Mouse (Mus musculus): ENCODE results near the gene Cep350. TPM values are rescaled to one million over a fixed set of nuclear protein-coding genes. Genes with fewer than 3 reads are reported as not detected.
"Not testable (repeated sequence)": the region's sequence is repeated elsewhere in the genome, so short reads cannot be mapped to it uniquely, and the experiment has no call there.

Gene Cep350
- total RNA-seq, 2 experiments from 2014 or later = 28.7 to 40.0 TPM

- no peak for DNase-seq
These were observed 86.2 kb downstream of the Cep350 start for GRCm38 (mm10) chr1:155886846-155887245.

GRCm38 (mm10) chr1:155882646-155883231 is 90.3 kb downstream of the Cep350 start:
- DNase-seq = not testable (repeated sequence)

DNA sequence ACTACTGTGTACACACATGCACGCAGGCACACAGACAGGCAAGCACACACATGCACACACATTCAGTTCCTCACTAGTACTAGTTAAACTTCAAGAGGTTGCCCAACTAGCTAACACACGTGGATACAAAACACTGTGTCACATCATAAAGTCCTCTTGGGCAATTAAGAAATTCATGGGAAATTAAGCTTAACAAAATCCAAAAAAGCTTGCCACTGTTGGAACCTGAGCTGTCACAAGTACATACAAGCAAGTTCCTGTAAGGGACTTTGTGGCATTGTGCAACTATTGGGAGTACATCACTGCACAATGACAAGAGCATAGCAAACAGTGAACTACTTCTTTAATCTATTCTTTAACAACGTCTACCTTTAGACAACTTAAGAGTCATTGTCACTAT is 93.5 kb downstream of the Cep350 start:
- DNase-seq = no peak

DNA sequence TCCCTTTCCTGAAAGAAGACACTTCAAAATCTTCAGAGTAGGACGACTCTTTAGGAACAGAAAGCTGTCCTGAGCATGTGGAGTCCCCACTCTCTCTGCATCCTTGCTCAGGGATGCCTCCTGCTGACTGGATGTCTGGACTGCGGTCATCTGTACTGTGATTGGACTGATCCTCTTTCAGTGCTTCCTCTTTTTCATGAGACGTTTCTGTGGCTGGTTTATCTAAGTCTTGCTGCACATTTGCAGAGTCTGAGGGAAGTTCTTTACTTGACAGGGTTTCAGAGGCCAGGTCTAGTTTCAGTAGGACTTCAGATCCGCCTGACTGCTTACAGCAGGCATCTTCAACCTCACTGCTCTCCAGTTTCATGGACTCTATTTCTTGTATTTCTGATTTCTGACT is 110.1 kb downstream of the Cep350 start:
- DNase-seq = no peak

- peak; percentile 8 for DNase-seq
These were observed 117.9 kb downstream of the Cep350 start for GRCm38 (mm10) chr1:155854926-155855702.

GRCm38 (mm10) chr1:155853009-155853408 is 120.0 kb downstream of the Cep350 start:
- no peak for DNase-seq

- DNase-seq = no peak
These were observed 128.8 kb downstream of the Cep350 start for GRCm38 (mm10) chr1:155844235-155844634.

- no peak for DNase-seq
These were observed 129.5 kb downstream of the Cep350 start for GRCm38 (mm10) chr1:155843538-155843937.

GRCm38 (mm10) chr1:155835667-155836066 is 137.4 kb downstream of the Cep350 start:
- DNase-seq = no peak

GRCm38 (mm10) chr1:155833610-155834009 is 139.4 kb downstream of the Cep350 start:
- no peak for DNase-seq

- no peak for DNase-seq
These were observed 141.1 kb downstream of the Cep350 start for GRCm38 (mm10) chr1:155831958-155832357.

DNA sequence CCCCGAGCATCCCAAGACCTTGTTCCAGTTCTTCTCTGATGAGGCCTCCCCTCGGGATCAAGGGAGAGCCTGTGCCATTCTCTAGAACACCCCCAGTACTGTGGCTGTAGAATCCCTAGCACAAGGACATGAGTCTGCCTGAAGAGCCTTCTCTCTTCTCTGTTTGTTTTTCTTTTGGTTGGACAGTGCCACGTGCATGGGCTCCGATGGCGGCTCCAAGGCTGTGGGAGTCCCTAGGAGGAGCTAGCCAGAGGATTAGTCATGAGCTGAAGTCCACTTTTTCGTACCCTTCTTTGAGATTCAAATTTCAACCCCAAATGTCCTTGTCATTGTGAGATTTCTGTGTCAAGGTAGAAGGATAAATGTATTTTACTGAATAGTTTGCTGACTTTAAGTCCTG is 142.2 kb downstream of the Cep350 start:
- DNase-seq = no peak

- DNase-seq = no peak
These were observed 145.3 kb downstream of the Cep350 start for GRCm38 (mm10) chr1:155827703-155828295.

DNA sequence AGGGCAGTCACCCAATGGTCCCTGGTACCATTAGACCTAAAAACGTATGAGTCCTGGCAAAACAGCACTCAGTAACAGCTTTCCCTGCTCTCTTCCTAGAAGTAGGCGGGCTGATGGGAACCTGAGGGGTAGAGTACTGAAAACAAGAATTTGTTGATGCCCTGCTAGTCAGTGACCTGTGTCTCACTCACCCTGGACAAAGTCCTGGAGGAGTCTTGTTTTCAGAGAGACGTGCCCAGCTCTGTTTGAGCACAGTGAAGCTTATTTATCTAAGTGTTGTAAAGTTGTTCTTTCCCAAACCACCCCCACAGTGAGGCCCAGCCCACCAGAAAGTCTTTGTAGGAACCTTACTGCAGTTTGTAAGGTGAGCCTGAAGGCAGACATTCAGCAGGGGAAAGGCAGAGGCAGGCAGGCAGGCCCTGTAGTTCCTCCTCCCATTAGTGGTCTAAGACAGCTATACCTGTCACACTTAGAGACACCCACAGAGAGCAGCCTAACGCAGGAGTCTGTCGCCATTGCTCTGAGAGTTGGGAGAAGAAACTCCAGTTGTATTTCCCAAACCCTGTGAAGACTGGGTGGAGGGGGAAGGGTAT is 146.2 kb downstream of the Cep350 start:
- no peak for DNase-seq

DNA sequence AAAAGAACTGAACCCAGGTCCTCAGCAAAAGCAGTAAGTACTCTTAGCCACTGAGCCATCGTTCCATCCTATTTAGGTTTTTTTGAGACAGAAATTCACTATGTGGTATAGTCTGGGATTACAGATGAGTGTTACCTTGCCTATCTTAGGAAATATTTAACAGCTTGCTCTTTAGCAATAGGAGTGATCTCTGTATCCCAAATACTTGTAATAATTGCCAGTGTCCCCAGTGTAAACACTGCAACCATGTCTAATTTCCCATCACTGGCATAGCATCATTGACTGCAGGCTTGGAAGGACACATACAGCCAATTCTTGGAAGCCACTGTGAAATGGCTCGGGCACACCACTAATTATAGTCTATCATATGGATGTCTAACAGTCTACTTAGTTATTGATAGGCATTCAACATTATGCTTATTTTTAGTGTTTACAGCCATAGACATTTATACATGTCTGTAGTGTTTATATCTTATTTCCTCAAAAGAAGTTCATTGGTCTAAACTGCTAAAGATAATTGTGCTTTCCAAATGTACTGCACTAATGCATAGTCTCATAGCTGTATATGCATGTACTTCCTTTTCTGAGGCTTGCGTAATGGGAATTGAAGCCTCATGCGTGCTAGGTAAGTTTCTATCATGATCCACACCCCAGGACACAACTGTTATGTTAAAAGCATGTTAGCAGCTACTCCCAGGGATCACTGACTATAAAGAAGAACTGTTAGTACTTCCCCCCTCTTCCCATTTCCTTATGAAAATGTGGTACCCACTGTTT is 146.9 kb downstream of the Cep350 start:
- DNase-seq = no peak

- DNase-seq = no peak
These were observed 152.4 kb downstream of the Cep350 start for GRCm38 (mm10) chr1:155820646-155821045.

- no peak for DNase-seq
These were observed 156.9 kb downstream of the Cep350 start for GRCm38 (mm10) chr1:155816167-155816566.

GRCm38 (mm10) chr1:155812581-155813499 is 160.2 kb downstream of the Cep350 start, which contains the start of gene Qsox1:
Gene Qsox1 (minus strand): TSS chr1:155812889.
- peak; percentile 92 for DNase-seq

- DNase-seq = no peak
These were observed 161.0 kb downstream of the Cep350 start for GRCm38 (mm10) chr1:155811995-155812580.

DNA sequence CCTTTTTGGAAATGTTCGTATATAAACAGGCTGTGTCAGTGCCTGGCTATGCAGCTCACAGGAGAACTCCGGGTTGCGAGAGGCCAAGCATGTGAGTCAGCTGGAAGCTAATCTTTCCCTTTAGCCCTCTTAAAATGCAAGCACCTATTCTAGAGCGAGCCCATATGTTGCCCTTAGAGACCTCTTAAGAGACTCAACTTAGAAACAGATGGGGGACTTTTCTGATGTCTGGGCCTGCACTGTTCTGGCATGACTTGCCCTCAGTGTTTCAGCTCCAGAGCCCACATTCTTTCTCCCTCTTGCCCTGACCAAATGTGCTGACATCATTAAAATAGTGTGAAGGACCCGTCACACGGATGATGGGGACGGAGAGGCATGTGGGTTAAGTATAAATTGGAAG is 162.4 kb downstream of the Cep350 start:
- no peak for DNase-seq
